Comparison of ENCODE assay signal across 9 mouse cellular contexts in genomic region chr11:23855182-23855802, GRCm38 (mm10). TPM values are rescaled to one million over a fixed set of nuclear protein-coding genes. Genes with fewer than 3 reads are reported as not detected.
DNase-seq lines count a peak whose midpoint lies in the region; ATAC-seq lines count a peak whose summit lies in the region.
"Had no signal": no experiment of that assay in that cellular context is flagged by ENCODE, and none has a peak within 500 bp of the region (broad histone marks: within the 10 kb centered on the region; RNA-seq: fewer than 3 reads in every experiment).

No protein-coding gene starts in this region.

- H3K4me1 ChIP-seq in embryonic facial prominence, embryonic 15.5 days: no peaks in the 10 kb centered on the region
- H3K4me1 ChIP-seq in heart, embryonic 15.5 days (replicated peaks): no peaks in the 10 kb centered on the region
- H3K4me1 ChIP-seq in neural tube, embryonic 15.5 days: no peaks in the 10 kb centered on the region

- 13% methylated on average over 3 of the region's 3 CpGs for WGBS in embryonic facial prominence, embryonic 15.5 days
- 17% methylated on average over 3 of the region's 3 CpGs for WGBS in heart, embryonic 15.5 days
- WGBS in neural tube, embryonic 15.5 days: 19% methylated on average over 3 of the region's 3 CpGs

- no peak overlapping the region for H3K27ac ChIP-seq in embryonic facial prominence, embryonic 15.5 days (replicated peaks)
- no peak overlapping the region for H3K27ac ChIP-seq in heart, embryonic 15.5 days
- no peak overlapping the region for H3K27ac ChIP-seq in neural tube, embryonic 15.5 days (replicated peaks)

- 0 out of 2 replicates have a peak, but pooled peaks have one; percentile 39 for ATAC-seq in embryonic facial prominence, embryonic 15.5 days (ENCODE audit: insufficient number of reproducible peaks, low FRiP score, low TSS enrichment, low read depth)
- ATAC-seq in heart, embryonic 15.5 days (replicated peaks; ENCODE audit: insufficient number of reproducible peaks, insufficient read depth, low FRiP score, low read depth): 0 out of 2 replicates have a peak, but pooled peaks have one; percentile 43
- peak; percentile 78; the same call in 1 of the 2 replicates for ATAC-seq in neural tube, embryonic 15.5 days (ENCODE audit: low FRiP score)

- DNase-seq in CD4-positive, CD25-positive, alpha-beta regulatory T cell, adult 2 months (ENCODE audit: low read depth, low spot score): peak; percentile 86
- peak; percentile 72 to 82 for DNase-seq in adrenal gland, postnatal 36 days
- DNase-seq in kidney, postnatal 14 days: peak; percentile 69
- DNase-seq in lung, adult 18-20 months: peak; percentile 60 to 65
- peak; percentile 43 to 67 for DNase-seq in thymus, adult 18-20 months

- H3K4me3 ChIP-seq in embryonic facial prominence, embryonic 15.5 days (replicated peaks): no peak overlapping the region
- no peak overlapping the region for H3K4me3 ChIP-seq in heart, embryonic 15.5 days
- no peak overlapping the region for H3K4me3 ChIP-seq in neural tube, embryonic 15.5 days (replicated peaks)
- H3K4me3 ChIP-seq: erythroblast, embryonic 14.5 days had no signal

- no peak overlapping the region for H3K4me2 ChIP-seq in embryonic facial prominence, embryonic 15.5 days (replicated peaks)
- no peak overlapping the region for H3K4me2 ChIP-seq in heart, embryonic 15.5 days
- no peak overlapping the region for H3K4me2 ChIP-seq in neural tube, embryonic 15.5 days

- no peak overlapping the region for H3K9ac ChIP-seq in embryonic facial prominence, embryonic 15.5 days
- no peak overlapping the region for H3K9ac ChIP-seq in heart, embryonic 15.5 days
- no peak overlapping the region for H3K9ac ChIP-seq in neural tube, embryonic 15.5 days (replicated peaks)

- H3K27me3 ChIP-seq in embryonic facial prominence, embryonic 15.5 days: no peaks in the 10 kb centered on the region
- H3K27me3 ChIP-seq in heart, embryonic 15.5 days: no peaks in the 10 kb centered on the region
- H3K27me3 ChIP-seq in neural tube, embryonic 15.5 days (replicated peaks): no peaks in the 10 kb centered on the region

- no peaks in the 10 kb centered on the region for H3K9me3 ChIP-seq in embryonic facial prominence, embryonic 15.5 days (replicated peaks)
- no peaks in the 10 kb centered on the region for H3K9me3 ChIP-seq in heart, embryonic 15.5 days (replicated peaks)
- no peaks in the 10 kb centered on the region for H3K9me3 ChIP-seq in neural tube, embryonic 15.5 days (replicated peaks)

- H3K36me3 ChIP-seq in embryonic facial prominence, embryonic 15.5 days: peaks cover 34% of the 10 kb centered on the region
- peaks cover 31% of the 10 kb centered on the region for H3K36me3 ChIP-seq in heart, embryonic 15.5 days
- H3K36me3 ChIP-seq in neural tube, embryonic 15.5 days: peaks cover 37% of the 10 kb centered on the region

RNA-seq across cellular contexts. Expression of gene Papolg, which starts 39.8 kb away (rescaled TPM):
- 10 to 100 TPM; 10.8 to 12.9 TPM for total RNA-seq in adrenal gland, postnatal 36 days (2021)
- 11.9 and 12.3 TPM in 2 replicates for polyA plus RNA-seq in embryonic facial prominence, embryonic 15.5 days (2015; fragmentation: Nextera tagmentation; extraction: Ambion mirVana)
- polyA plus RNA-seq in heart, embryonic 15.5 days (2015; fragmentation: Nextera tagmentation; extraction: Ambion mirVana): 8.7 and 9.1 TPM in 2 replicates
- polyA plus RNA-seq in neural tube, embryonic 15.5 days (2015; fragmentation: Nextera tagmentation; extraction: Ambion mirVana): 15.9 and 17.3 TPM in 2 replicates
